Comparison of ENCODE assay signal across 1 mouse cellular context in the genomic region with DNA sequence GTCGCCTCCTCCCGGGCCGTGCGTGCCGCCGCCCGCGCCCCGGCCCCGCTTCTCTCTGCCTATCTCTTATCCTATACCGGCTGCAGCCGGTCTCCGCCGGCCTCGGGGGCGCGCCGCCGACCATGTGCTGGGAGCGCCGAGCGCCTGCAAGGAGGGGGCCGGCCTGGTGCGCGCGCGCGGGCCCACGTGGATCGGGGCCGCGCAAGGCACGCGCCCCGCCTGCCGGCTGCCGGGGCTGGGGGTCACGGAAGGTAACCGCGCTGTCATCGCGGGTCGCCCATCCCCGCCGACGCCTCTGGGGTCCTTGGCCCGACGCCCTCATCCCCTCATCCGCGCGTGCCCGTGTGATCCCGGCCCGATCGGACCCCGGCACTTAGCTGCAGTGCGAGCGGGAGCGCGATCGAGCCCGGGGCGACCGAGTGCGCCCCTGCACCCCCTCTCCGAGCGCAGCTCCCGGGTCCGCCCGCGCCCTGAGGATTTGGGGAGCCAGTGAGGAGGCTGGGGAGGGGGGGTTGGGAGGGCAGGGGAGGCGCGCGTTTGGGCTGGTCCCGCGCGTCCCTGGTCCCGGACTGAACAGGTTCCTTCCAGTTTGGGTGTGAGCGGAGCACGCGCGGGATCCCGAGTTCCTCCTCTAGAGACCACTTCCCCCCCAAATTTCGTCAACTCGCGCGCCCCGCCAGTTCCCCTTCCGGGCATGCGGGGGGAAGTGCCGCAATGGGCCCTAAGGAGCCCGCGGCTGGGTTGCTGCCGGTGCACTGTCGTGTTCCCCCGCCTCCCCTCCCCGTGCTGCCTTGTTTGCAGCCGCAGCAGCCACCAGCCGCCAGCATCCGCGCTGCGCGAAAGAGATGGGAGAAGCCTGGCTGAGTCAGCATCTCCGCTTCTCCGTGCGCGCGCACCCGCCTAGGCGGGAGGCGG.
TF ChIP-seq lines count a peak whose summit lies in the region.

A gene (plus strand): TSS at position 204 of the 915 bp plus-strand sequence.
A gene (minus strand): TSS at position 428 of the 915 bp plus-strand sequence.

TF ChIP-seq in MEL, 35 proteins besides CTCF, POLR2A, EP300 and RAD21 (continued from another document):
- TF ChIP-seq ZMIZ1 (IDR thresholded peaks at IDR 0.05; ENCODE audit: low read depth, low read length), result peak; percentile 59
- no peak for TF ChIP-seq CHD2 (IDR thresholded peaks at IDR 0.05; ENCODE audit: low read length)
- TF ChIP-seq ELF1 (IDR thresholded peaks at IDR 0.05; ENCODE audit: low read depth, low read length), result peak; percentile 77
- peak; percentile 45 for TF ChIP-seq TCF12 (IDR thresholded peaks at IDR 0.05; ENCODE audit: low read depth, low read length)
- no peak for TF ChIP-seq MEF2A (IDR thresholded peaks at IDR 0.05; ENCODE audit: extremely low read depth, insufficient replicate concordance, low read depth, low read length, poor library complexity, severe bottlenecking)
- TF ChIP-seq TAL1 (IDR thresholded peaks at IDR 0.05; ENCODE audit: low read length), result no peak
- peak; percentile 64 for TF ChIP-seq NRF1 (IDR thresholded peaks at IDR 0.05; ENCODE audit: insufficient read depth, low read depth, low read length, poor library complexity, severe bottlenecking)
- peak; percentile 68 for TF ChIP-seq MYC (IDR thresholded peaks at IDR 0.05; ENCODE audit: low read depth, low read length)
- TF ChIP-seq JUND (IDR thresholded peaks at IDR 0.05; ENCODE audit: low read depth, low read length), result no peak
- no peak for TF ChIP-seq KAT2A (conservative IDR thresholded peaks at IDR 0.05; ENCODE audit: low read depth, low read length)
